Mouse (Mus musculus): ENCODE results near the gene Card11. TPM values are rescaled to one million over a fixed set of nuclear protein-coding genes. Genes with fewer than 3 reads are reported as not detected.

Gene Card11
- polyA plus RNA-seq, 1 experiment from 2014 or later, result 0.46 TPM

GRCm38 (mm10) chr5:140882391-140882790, 118.0 kb downstream of the Card11 start:
- WGBS (ENCODE audit: insufficient replicate concordance), result 74% methylated on average over 4 of the region's 4 CpGs
- no peaks in the 10 kb centered on the region for H3K36me3 ChIP-seq (replicated peaks; ENCODE audit: insufficient read depth, low read length)

DNA sequence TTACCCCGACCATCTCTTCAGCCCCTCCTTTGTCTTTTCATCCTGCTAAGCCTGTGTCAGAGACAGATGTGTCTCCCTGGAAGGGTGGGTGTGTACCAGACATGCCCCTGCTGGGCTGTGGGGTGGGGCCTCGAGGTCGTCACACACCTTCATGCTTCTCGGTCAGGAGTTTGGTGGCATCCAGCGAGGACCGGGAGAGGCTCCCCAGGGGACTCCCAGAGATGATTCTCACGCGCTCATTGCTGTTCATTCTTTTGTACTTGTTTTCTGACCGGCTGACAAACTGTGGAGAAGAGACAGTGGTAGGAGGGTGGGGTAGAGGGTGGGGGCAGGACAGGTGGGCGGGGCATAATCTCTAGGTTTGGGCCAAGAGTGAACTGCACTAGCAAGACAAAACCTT, 120.2 kb downstream of the Card11 start:
- H3K27ac ChIP-seq (ENCODE audit: low read depth), result no peak overlapping the region
- H3K4me2 ChIP-seq (ENCODE audit: low read depth, low read length), result no peak overlapping the region
- no peaks in the 10 kb centered on the region for H3K27me3 ChIP-seq (ENCODE audit: insufficient read depth, low read length)
- no peak for DNase-seq
- no peak overlapping the region for H3K9ac ChIP-seq (replicated peaks)
- H3K9me3 ChIP-seq (ENCODE audit: low read length), result no peaks in the 10 kb centered on the region
- WGBS (ENCODE audit: insufficient replicate concordance), result 64% methylated on average over 10 of the region's 10 CpGs
- no peak overlapping the region for H3K4me3 ChIP-seq (ENCODE audit: low read depth, low read length)
- ATAC-seq, result no peak
- TF ChIP-seq EP300 (IDR thresholded peaks at IDR 0.05; ENCODE audit: low read depth) (no peak), CTCF (IDR thresholded peaks at IDR 0.05; ENCODE audit: low read depth) (no peak)
- H3K4me1 ChIP-seq (ENCODE audit: insufficient read depth), result no peaks in the 10 kb centered on the region
- no peaks in the 10 kb centered on the region for H3K36me3 ChIP-seq (replicated peaks; ENCODE audit: insufficient read depth, low read length)

More at GRCm38 (mm10) chr5:140882391-140882790, 118.0 kb downstream of the Card11 start:
- Histone ChIP-seq H3K9ac (replicated peaks) (no peak overlapping the region), H3K4me1 (ENCODE audit: insufficient read depth) (no peaks in the 10 kb centered on the region), H3K9me3 (ENCODE audit: low read length) (no peaks in the 10 kb centered on the region), H3K4me2 (ENCODE audit: low read depth, low read length) (no peak overlapping the region), H3K4me3 (ENCODE audit: low read depth, low read length) (no peak overlapping the region), H3K27me3 (ENCODE audit: insufficient read depth, low read length) (no peaks in the 10 kb centered on the region), H3K27ac (ENCODE audit: low read depth) (no peak overlapping the region)
- TF ChIP-seq EP300 (IDR thresholded peaks at IDR 0.05; ENCODE audit: low read depth) (no peak), CTCF (IDR thresholded peaks at IDR 0.05; ENCODE audit: low read depth) (no peak)
- DNase-seq, result no peak
- ATAC-seq, result no peak

- H3K9me3 ChIP-seq (ENCODE audit: low read length), result no peaks in the 10 kb centered on the region
- no peaks in the 10 kb centered on the region for H3K36me3 ChIP-seq (replicated peaks; ENCODE audit: insufficient read depth, low read length)
- H3K4me1 ChIP-seq (ENCODE audit: insufficient read depth), result no peaks in the 10 kb centered on the region
- H3K27ac ChIP-seq (ENCODE audit: low read depth), result no peak overlapping the region
- TF ChIP-seq EP300 (IDR thresholded peaks at IDR 0.05; ENCODE audit: low read depth) (no peak), CTCF (IDR thresholded peaks at IDR 0.05; ENCODE audit: low read depth) (peak; percentile 59)
- H3K9ac ChIP-seq (replicated peaks), result no peak overlapping the region
- DNase-seq, result no peak
- H3K4me3 ChIP-seq (ENCODE audit: low read depth, low read length), result no peak overlapping the region
- H3K4me2 ChIP-seq (ENCODE audit: low read depth, low read length), result no peak overlapping the region
- no peaks in the 10 kb centered on the region for H3K27me3 ChIP-seq (ENCODE audit: insufficient read depth, low read length)
- no peak for ATAC-seq
- WGBS (ENCODE audit: insufficient replicate concordance), result 63% methylated on average over 6 of the region's 6 CpGs
These were observed 121.7 kb downstream of the Card11 start for GRCm38 (mm10) chr5:140878644-140879043.

DNA sequence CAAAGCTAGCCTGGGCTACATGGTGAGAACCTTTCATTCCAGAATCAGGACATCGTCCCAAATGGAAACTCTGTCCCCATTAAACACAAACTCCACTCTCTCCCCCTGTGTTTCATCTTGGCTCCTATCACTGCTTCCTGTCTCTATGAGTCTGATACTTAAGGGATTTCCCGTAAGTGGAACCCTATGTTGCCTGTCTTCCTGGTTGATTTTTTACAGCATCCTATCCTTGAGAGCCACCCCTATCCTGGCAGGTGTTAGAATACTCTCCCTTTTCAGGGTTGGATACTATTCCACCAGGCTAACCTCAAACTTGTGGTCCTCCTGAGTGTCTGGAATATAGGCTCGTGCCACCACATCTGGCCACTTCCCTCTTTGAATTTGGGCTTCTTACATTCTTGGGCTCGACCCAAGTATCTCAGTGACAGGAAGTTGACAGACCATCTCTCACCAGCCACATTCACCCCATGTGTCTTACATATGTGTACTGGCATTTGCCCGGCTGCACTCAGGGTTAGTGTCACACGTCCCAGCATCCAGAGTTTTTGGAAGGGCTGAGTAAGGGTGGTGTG, 126.6 kb downstream of the Card11 start:
- no peaks in the 10 kb centered on the region for H3K36me3 ChIP-seq (replicated peaks; ENCODE audit: insufficient read depth, low read length)
- H3K27ac ChIP-seq (ENCODE audit: low read depth), result no peak overlapping the region
- no peak for ATAC-seq
- no peak overlapping the region for H3K9ac ChIP-seq (replicated peaks)
- TF ChIP-seq CTCF (IDR thresholded peaks at IDR 0.05; ENCODE audit: low read depth) (no peak), EP300 (IDR thresholded peaks at IDR 0.05; ENCODE audit: low read depth) (no peak)
- 52% methylated on average over 6 of the region's 6 CpGs for WGBS (ENCODE audit: insufficient replicate concordance)
- no peak overlapping the region for H3K4me3 ChIP-seq (ENCODE audit: low read depth, low read length)
- no peaks in the 10 kb centered on the region for H3K9me3 ChIP-seq (ENCODE audit: low read length)
- no peak overlapping the region for H3K4me2 ChIP-seq (ENCODE audit: low read depth, low read length)
- H3K4me1 ChIP-seq (ENCODE audit: insufficient read depth), result peaks cover 3% of the 10 kb centered on the region; the same call in 1 of the 2 replicates
- H3K27me3 ChIP-seq (ENCODE audit: insufficient read depth, low read length), result no peaks in the 10 kb centered on the region
- DNase-seq, result no peak

DNA sequence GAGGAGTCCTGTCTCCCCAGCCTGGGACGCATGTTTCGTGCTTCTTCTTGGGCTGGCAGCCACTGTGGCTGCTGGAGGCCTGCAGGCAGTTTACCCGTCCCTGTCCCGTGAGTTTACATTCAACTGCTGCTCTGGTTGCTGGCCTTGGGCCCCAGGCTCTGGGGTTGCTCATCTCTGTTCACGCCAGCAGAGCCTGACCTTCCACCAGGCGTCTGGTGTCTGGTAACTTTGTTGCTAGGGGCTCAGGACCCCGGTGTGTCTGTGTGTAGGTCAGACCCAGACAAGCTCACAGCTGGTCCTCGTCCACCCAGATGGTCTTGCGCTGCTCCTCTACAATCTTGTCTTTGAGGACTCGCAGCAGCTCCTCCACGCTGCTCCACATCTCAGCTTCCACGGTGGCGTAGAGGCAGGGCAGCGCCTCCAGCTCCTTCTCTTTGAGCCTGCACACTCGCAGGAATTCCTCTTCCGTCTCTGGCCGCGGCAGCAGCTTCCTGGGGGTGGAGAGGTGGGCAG, 127.3 kb downstream of the Card11 start:
- no peak for ATAC-seq
- Histone ChIP-seq H3K4me3 (ENCODE audit: low read depth, low read length) (no peak overlapping the region), H3K9ac (replicated peaks) (no peak overlapping the region)

DNA sequence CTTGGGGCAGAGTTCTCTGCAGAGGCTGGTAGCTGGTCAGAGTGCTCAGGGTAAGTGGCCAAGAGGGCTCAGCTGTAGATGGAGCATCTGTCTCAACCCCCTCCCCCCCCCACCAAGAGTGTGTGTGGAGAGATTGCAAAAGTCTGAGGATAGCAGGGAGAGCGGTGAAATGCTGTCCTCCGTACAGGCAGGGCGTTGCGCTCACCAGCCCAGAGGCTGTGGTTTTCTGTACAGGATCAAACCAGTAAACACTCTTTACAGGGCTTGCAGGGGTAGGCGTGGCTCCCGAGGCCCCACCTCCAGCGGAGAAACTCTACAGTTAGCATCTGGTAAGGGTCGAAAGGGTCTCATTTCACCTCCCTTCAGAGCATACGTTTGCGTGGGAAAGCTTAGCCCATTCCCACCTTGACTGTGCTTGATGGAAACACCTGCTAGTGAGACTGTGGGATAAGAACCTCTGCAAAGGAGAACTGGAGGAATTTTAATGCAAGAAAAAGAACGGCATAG, 127.8 kb downstream of the Card11 start:
- no peak overlapping the region for H3K27ac ChIP-seq (ENCODE audit: low read depth)
- H3K4me3 ChIP-seq (ENCODE audit: low read depth, low read length), result no peak overlapping the region
- peaks cover 3% of the 10 kb centered on the region; the same call in 1 of the 2 replicates for H3K4me1 ChIP-seq (ENCODE audit: insufficient read depth)
- 15% methylated on average over 11 of the region's 11 CpGs for WGBS (ENCODE audit: insufficient replicate concordance)
- H3K27me3 ChIP-seq (ENCODE audit: insufficient read depth, low read length), result no peaks in the 10 kb centered on the region
- H3K9ac ChIP-seq (replicated peaks), result no peak overlapping the region
- no peaks in the 10 kb centered on the region for H3K36me3 ChIP-seq (replicated peaks; ENCODE audit: insufficient read depth, low read length)
- TF ChIP-seq CTCF (IDR thresholded peaks at IDR 0.05; ENCODE audit: low read depth), result no peak
- no peak for TF ChIP-seq EP300 (IDR thresholded peaks at IDR 0.05; ENCODE audit: low read depth)
- peak overlapping the region; percentile 51 for H3K4me2 ChIP-seq (ENCODE audit: low read depth, low read length)
- ATAC-seq, result peak; percentile 56
- no peaks in the 10 kb centered on the region for H3K9me3 ChIP-seq (ENCODE audit: low read length)
- DNase-seq, result no peak

More for the DNA sequence above, 127.3 kb downstream of the Card11 start:
- Histone ChIP-seq H3K9me3 (ENCODE audit: low read length) (no peaks in the 10 kb centered on the region), H3K36me3 (replicated peaks; ENCODE audit: insufficient read depth, low read length) (no peaks in the 10 kb centered on the region), H3K27ac (ENCODE audit: low read depth) (no peak overlapping the region), H3K4me1 (ENCODE audit: insufficient read depth) (peaks cover 3% of the 10 kb centered on the region; the same call in 1 of the 2 replicates), H3K27me3 (ENCODE audit: insufficient read depth, low read length) (no peaks in the 10 kb centered on the region), H3K4me2 (ENCODE audit: low read depth, low read length) (peak overlapping the region; percentile 51; the same call in 1 of the 2 replicates)
- TF ChIP-seq EP300 (IDR thresholded peaks at IDR 0.05; ENCODE audit: low read depth) (no peak), CTCF (IDR thresholded peaks at IDR 0.05; ENCODE audit: low read depth) (no peak)
- DNase-seq, result no peak
- 25% methylated on average over 17 of the region's 18 CpGs for WGBS (ENCODE audit: insufficient replicate concordance)
